Mouse (Mus musculus) liver, adult 2 months (tissue): ENCODE results near the gene Syt2.

ENCODE experiments used
- CTCF ChIP-seq: fragments of 200-500 bp; IDR thresholded peaks from 2 replicates; pipeline ENCODE4 v1.5.1; 2011; ENCODE audit warnings: low read depth, low read length, control low read depth
- POLR2A ChIP-seq: fragments of 200-500 bp; IDR thresholded peaks from 2 replicates; pipeline ENCODE4 v1.6.1; 2011; ENCODE audit warnings: low read length, control low read depth; ENCODE audit not compliant: insufficient read depth; ENCODE audit errors: extremely low read depth

DNA sequence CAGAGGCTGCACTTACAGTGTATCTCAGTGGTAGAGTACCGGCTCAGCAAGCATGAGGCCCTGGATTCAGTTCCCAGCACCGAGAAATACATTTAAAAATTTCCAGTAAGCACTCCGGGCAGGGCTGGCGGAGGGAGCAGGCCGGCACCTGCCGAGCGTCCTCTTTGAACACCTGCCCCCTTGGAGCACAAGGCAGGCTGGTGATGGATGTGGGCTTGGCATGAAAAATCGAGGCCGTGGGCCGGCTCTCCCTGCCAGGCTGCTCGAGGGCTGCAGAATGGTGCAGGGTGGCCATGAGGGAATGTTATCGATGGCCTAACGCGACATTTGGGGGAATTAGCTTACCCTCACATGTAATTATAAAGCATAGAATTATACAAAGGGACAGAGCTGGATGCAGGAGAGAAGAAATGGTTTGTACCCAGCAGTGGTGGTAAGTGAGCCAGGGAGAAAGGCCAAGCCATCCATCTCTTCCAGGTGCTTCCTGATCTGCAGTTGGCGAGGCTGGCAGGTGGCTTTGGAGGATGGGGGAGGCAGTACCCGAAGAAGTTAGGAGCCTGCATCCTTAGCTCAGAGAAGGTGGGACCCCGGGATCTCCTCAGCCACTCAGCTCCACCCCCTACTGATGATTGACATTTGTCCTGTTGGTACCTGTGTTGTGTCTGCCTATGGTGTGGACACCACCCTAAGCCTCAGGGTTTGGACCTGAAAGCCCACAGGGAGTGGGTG is 51.2 kb downstream of the Syt2 start:
- no peak for TF ChIP-seq POLR2A
- TF ChIP-seq CTCF, result no peak
